Mouse (Mus musculus): ENCODE measurements around the gene Rabgef1. TPM values are rescaled to one million over a fixed set of nuclear protein-coding genes. Genes with fewer than 3 reads are reported as not detected.

The Rabgef1 gene
- total RNA-seq (2012; rRNA removed) = 26.4 and 26.7 TPM in 2 replicates
- total RNA-seq (2014; rRNA removed) = 19.3 and 20.1 TPM in 2 replicates
- polyA plus RNA-seq (2012; ENCODE audit: insufficient read length, low read depth) = 31.6 and 34.4 TPM in 2 replicates

- Histone ChIP-seq H3K36me3 (replicated peaks in 1 of 2; ENCODE audit: control insufficient read depth in 1 of 2, insufficient read depth in 1 of 2, low read length in 1 of 2) (peaks cover 0 to 4% of the 10 kb centered on the region in 2 experiments), H3K4me3 (replicated peaks in 1 of 3; ENCODE audit: low read depth in 2 of 3, low read length in 2 of 3, poor library complexity in 1 of 3) (peak within 1 kb of the TSS; percentile 85 to 97 (median 87)), H3K27me3 (replicated peaks) (no peaks in the 10 kb centered on the region), H3K9me3 (replicated peaks; ENCODE audit: low read length) (no peaks in the 10 kb centered on the region), H3K4me2 (ENCODE audit: insufficient read depth, low read depth, poor library complexity, severe bottlenecking) (peak within 1 kb of the TSS; percentile 85), H3K79me2 (replicated peaks; ENCODE audit: control insufficient read depth, extremely low read depth, insufficient read depth, poor library complexity, severe bottlenecking) (peaks cover 48% of the 10 kb centered on the region), H3K9ac (ENCODE audit: insufficient read depth, low read depth) (peak within 1 kb of the TSS; percentile 89), H3K4me1 (ENCODE audit: control insufficient read depth in 1 of 2, insufficient read depth in 2 of 2) (peaks cover 0 to 42% of the 10 kb centered on the region in 2 experiments; a peak in 2 of 4 replicates), H3K27ac (ENCODE audit: insufficient read depth, low read depth) (peak within 1 kb of the TSS; percentile 2; the same call in 1 of the 2 replicates)
- in situ Hi-C loops (cut with MboI; ENCODE audit: low pct_ligation_motif_present, low pct_unique_long_range_greater_than_20kb, low sequenced_read_pairs) = no loop called here
- peak; percentile 82 for DNase-seq (ENCODE audit: extremely low read depth)
- TF ChIP-seq UBTF (IDR thresholded peaks at IDR 0.05; ENCODE audit: low read depth, low read length) (no peak), CHD1 (IDR thresholded peaks at IDR 0.05; ENCODE audit: low read depth, low read length) (0 out of 2 replicates have a peak, but pooled peaks have one; percentile 13), SIN3A (IDR thresholded peaks at IDR 0.05; ENCODE audit: low read length) (peak; percentile 94), ZC3H11A (IDR thresholded peaks at IDR 0.05; ENCODE audit: low read depth, low read length) (no peak), MYC (IDR thresholded peaks at IDR 0.05; ENCODE audit: low read depth, low read length) (0 out of 2 replicates have a peak, but pooled peaks have one; percentile 26), TBP (conservative IDR thresholded peaks at IDR 0.05; ENCODE audit: low read depth, low read length) (0 out of 2 replicates have a peak, but pooled peaks have one; percentile 48), RCOR1 (conservative IDR thresholded peaks at IDR 0.05; ENCODE audit: low read depth, low read length) (peak; percentile 68), HCFC1 (IDR thresholded peaks at IDR 0.05; ENCODE audit: low read depth, low read length) (peak; percentile 76), SMC3 (IDR thresholded peaks at IDR 0.05; ENCODE audit: low read depth, low read length) (no peak), TCF12 (IDR thresholded peaks at IDR 0.05; ENCODE audit: low read depth, low read length) (peak; percentile 84), KAT2A (IDR thresholded peaks at IDR 0.05; ENCODE audit: insufficient replicate concordance, low read length) (0 out of 2 replicates have a peak, but pooled peaks have one; percentile 62), GABPA (IDR thresholded peaks at IDR 0.05; ENCODE audit: insufficient replicate concordance, low read depth, low read length) (no peak), JUN (IDR thresholded peaks at IDR 0.05; ENCODE audit: insufficient read depth, low read depth, low read length) (no peak), BHLHE40 (IDR thresholded peaks at IDR 0.05; ENCODE audit: low read depth, low read length) (peak; percentile 74), MEF2A (IDR thresholded peaks at IDR 0.05; ENCODE audit: borderline replicate concordance, low read depth, low read length) (peak; percentile 81), E2F4 (IDR thresholded peaks at IDR 0.05; ENCODE audit: insufficient replicate concordance, low read depth, low read length) (no peak), ZKSCAN1 (IDR thresholded peaks at IDR 0.05; ENCODE audit: borderline replicate concordance, low read depth, low read length) (no peak), CHD2 (IDR thresholded peaks at IDR 0.05; ENCODE audit: low read length) (peak; percentile 95), USF1 (IDR thresholded peaks at IDR 0.05; ENCODE audit: low read depth, low read length) (no peak; the same call in 1 of the 2 replicates), MAZ (IDR thresholded peaks at IDR 0.05; ENCODE audit: low read depth, low read length) (peak; percentile 43; the same call in 1 of the 2 replicates), ETS1 (conservative IDR thresholded peaks at IDR 0.05; ENCODE audit: low read depth, low read length) (peak; percentile 83), ZMIZ1 (IDR thresholded peaks at IDR 0.05; ENCODE audit: low read depth, low read length) (peak; percentile 75; the same call in 1 of the 2 replicates), CTCF (conservative IDR thresholded peaks at IDR 0.05 in 1 of 2, IDR thresholded peaks at IDR 0.05 in 1 of 2; ENCODE audit: low read depth in 2 of 2, low read length in 2 of 2) (no peak), MAFK (IDR thresholded peaks at IDR 0.05; ENCODE audit: insufficient replicate concordance, low read length) (no peak), IRF4 (IDR thresholded peaks at IDR 0.05; ENCODE audit: low read depth, low read length) (0 out of 2 replicates have a peak, but pooled peaks have one; percentile 33), NRF1 (IDR thresholded peaks at IDR 0.05; ENCODE audit: low read depth, low read length) (peak; percentile 69), EP300 (IDR thresholded peaks at IDR 0.05; ENCODE audit: low read length) (peak; percentile 30; the same call in 1 of the 2 replicates), POLR2A (IDR thresholded peaks at IDR 0.05; ENCODE audit: low read depth, low read length) (peak; percentile 95), ZNF384 (IDR thresholded peaks at IDR 0.05; ENCODE audit: low read depth, low read length) (no peak), MXI1 (IDR thresholded peaks at IDR 0.05; ENCODE audit: low read depth, low read length) (peak; percentile 85), USF2 (conservative IDR thresholded peaks at IDR 0.05; ENCODE audit: low read depth, low read length) (no peak), ELF1 (IDR thresholded peaks at IDR 0.05; ENCODE audit: low read depth, low read length) (peak; percentile 92), MAX (IDR thresholded peaks at IDR 0.05; ENCODE audit: low read length) (no peak), PAX5 (IDR thresholded peaks at IDR 0.05; ENCODE audit: low read length) (no peak), NELFE (IDR thresholded peaks at IDR 0.05; ENCODE audit: low read depth, low read length) (peak; percentile 93), RAD21 (IDR thresholded peaks at IDR 0.05; ENCODE audit: low read depth, low read length) (no peak), POLR2AphosphoS2 (IDR thresholded peaks at IDR 0.05; ENCODE audit: low read depth, low read length) (peak; percentile 65; the same call in 1 of the 2 replicates), JUND (conservative IDR thresholded peaks at IDR 0.05; ENCODE audit: low read depth, low read length) (no peak)
- dilution Hi-C loops (cut with MboI; ENCODE audit: extremely low pct_ligation_motif_present, extremely low pct_unique_long_range_greater_than_20kb, low sequenced_read_pairs) = no loop called here
These were observed at the start of gene Rabgef1 for GRCm38 (mm10) chr5:130171423-130171954. TSS of gene Rabgef1 (plus strand) at chr5:130171798.
